Comparison of ENCODE assay signal across 12 mouse cellular contexts in genomic region chr8:11885881-11886699, GRCm38 (mm10). TPM values are rescaled to one million over a fixed set of nuclear protein-coding genes. Genes with fewer than 3 reads are reported as not detected.
A peak's percentile ranks its signal among the peaks of the same experiment; 100 is the strongest.
DNase-seq lines count a peak whose midpoint lies in the region; ATAC-seq lines count a peak whose summit lies in the region.
"Had no signal": no experiment of that assay in that cellular context is flagged by ENCODE, and none has a peak within 500 bp of the region (broad histone marks: within the 10 kb centered on the region; RNA-seq: fewer than 3 reads in every experiment).

No protein-coding gene starts in this region.

- H3K27me3 ChIP-seq in forebrain, embryonic 13.5 days = no peaks in the 10 kb centered on the region
- no peaks in the 10 kb centered on the region for H3K27me3 ChIP-seq in neural tube, embryonic 15.5 days (replicated peaks)
- H3K27me3 ChIP-seq: limb, embryonic 12.5 days; lung, embryonic 15.5 days had no signal

- DNase-seq in left cerebral cortex, postnatal 4 days = peak; percentile 13
- DNase-seq in left cerebral cortex, adult 8-10 months (ENCODE audit: low spot score in 2 of 2) = no peak
- DNase-seq in layer of hippocampus, postnatal 36 days = peak; percentile 5 to 14
- no peak for DNase-seq in ovary, postnatal 14 days (ENCODE audit: low spot score)
- DNase-seq in gastrocnemius, adult 18-20 months (ENCODE audit: low spot score) = no peak

- peak overlapping the region; percentile 23; the same call in 1 of the 2 replicates for H3K9ac ChIP-seq in forebrain, embryonic 13.5 days
- no peak overlapping the region; the same call in 1 of the 2 replicates for H3K9ac ChIP-seq in neural tube, embryonic 15.5 days (replicated peaks)
- H3K9ac ChIP-seq: limb, embryonic 12.5 days; lung, embryonic 15.5 days had no signal

- peaks cover 16% of the 10 kb centered on the region for H3K9me3 ChIP-seq in forebrain, embryonic 13.5 days (replicated peaks)
- H3K9me3 ChIP-seq in neural tube, embryonic 15.5 days (replicated peaks) = peaks cover 5% of the 10 kb centered on the region; the same call in 1 of the 2 replicates
- H3K9me3 ChIP-seq: lung, embryonic 15.5 days had no signal

- 27% methylated on average over 12 of the region's 12 CpGs for WGBS in forebrain, embryonic 13.5 days
- 21% methylated on average over 12 of the region's 12 CpGs for WGBS in neural tube, embryonic 15.5 days

- intact Hi-C loops in left cerebral cortex, postnatal 4 days (cut with DNase I) = no loop called here

- no peak overlapping the region for H3K4me2 ChIP-seq in forebrain, embryonic 13.5 days
- H3K4me2 ChIP-seq in neural tube, embryonic 15.5 days = no peak overlapping the region
- H3K4me2 ChIP-seq: limb, embryonic 12.5 days; lung, embryonic 15.5 days had no signal

- peak overlapping the region; percentile 85 for H3K27ac ChIP-seq in forebrain, embryonic 13.5 days
- peak overlapping the region; percentile 81 for H3K27ac ChIP-seq in neural tube, embryonic 15.5 days (replicated peaks)
- H3K27ac ChIP-seq: limb, embryonic 12.5 days; lung, embryonic 15.5 days had no signal

- H3K36me3 ChIP-seq in forebrain, embryonic 13.5 days (ENCODE audit: poor library complexity, severe bottlenecking) = no peaks in the 10 kb centered on the region
- no peaks in the 10 kb centered on the region for H3K36me3 ChIP-seq in neural tube, embryonic 15.5 days
- H3K36me3 ChIP-seq: limb, embryonic 12.5 days; lung, embryonic 15.5 days had no signal

- ATAC-seq in forebrain, embryonic 13.5 days = peak; percentile 80
- ATAC-seq in neural tube, embryonic 15.5 days (ENCODE audit: low FRiP score) = peak; percentile 81
- ATAC-seq in monocyte, adult 5-6 weeks (replicated peaks; ENCODE audit: insufficient number of reproducible peaks, low FRiP score, low TSS enrichment, poor library complexity, severe bottlenecking) = no peak

- peaks cover 29% of the 10 kb centered on the region for H3K4me1 ChIP-seq in forebrain, embryonic 13.5 days
- peaks cover 21% of the 10 kb centered on the region for H3K4me1 ChIP-seq in neural tube, embryonic 15.5 days
- H3K4me1 ChIP-seq: limb, embryonic 12.5 days; lung, embryonic 15.5 days had no signal

- H3K4me3 ChIP-seq in forebrain, embryonic 13.5 days = no peak overlapping the region
- H3K4me3 ChIP-seq in neural tube, embryonic 15.5 days (replicated peaks) = no peak overlapping the region
- H3K4me3 ChIP-seq: limb, embryonic 12.5 days; lung, embryonic 15.5 days had no signal

RNA-seq across cellular contexts. Expression of gene Tex29, which starts 45.8 kb away (rescaled TPM):
- not detected for total RNA-seq in left cerebral cortex, postnatal 4 days (2021)
- not detected for total RNA-seq in left cerebral cortex, adult 8-10 months (2022)
- 0.30 and 0.89 TPM in 2 replicates for polyA plus RNA-seq in forebrain, embryonic 13.5 days (2015; fragmentation: Nextera tagmentation; extraction: Ambion mirVana)
- total RNA-seq in layer of hippocampus, postnatal 36 days (2021) = 1 to 10 TPM in 1 of 2 experiments, under 1 TPM in 1; 0.48 to 1.6 TPM
- 0.61 and 0.67 TPM in 2 replicates for polyA plus RNA-seq in neural tube, embryonic 15.5 days (2015; fragmentation: Nextera tagmentation; extraction: Ambion mirVana)
- total RNA-seq in monocyte, adult 5-6 weeks (2017) = not detected in 3 replicates
- total RNA-seq in gastrocnemius, adult 18-20 months (2021) = not detected
- total RNA-seq: neutrophil, adult 5-6 weeks had no signal
- polyA plus RNA-seq: kidney, embryonic 14.5 days; limb, embryonic 12.5 days; lung, embryonic 15.5 days had no signal

Comparison
In these comparisons a context has a peak if more than half of its experiments do, and no peak if none do; other contexts are left out.
1. DNase-seq: peak in left cerebral cortex, postnatal 4 days (single experiment) and layer of hippocampus, postnatal 36 days (2 of 2); none in left cerebral cortex, adult 8-10 months (0 of 2), ovary, postnatal 14 days (single experiment) and gastrocnemius, adult 18-20 months (single experiment).